Mouse (Mus musculus): ENCODE measurements around the gene Gm21209.
"Not testable (repeated sequence)": the region's sequence is repeated elsewhere in the genome, so short reads cannot be mapped to it uniquely, and the experiment has no call there.

The Gm21209 gene

DNA sequence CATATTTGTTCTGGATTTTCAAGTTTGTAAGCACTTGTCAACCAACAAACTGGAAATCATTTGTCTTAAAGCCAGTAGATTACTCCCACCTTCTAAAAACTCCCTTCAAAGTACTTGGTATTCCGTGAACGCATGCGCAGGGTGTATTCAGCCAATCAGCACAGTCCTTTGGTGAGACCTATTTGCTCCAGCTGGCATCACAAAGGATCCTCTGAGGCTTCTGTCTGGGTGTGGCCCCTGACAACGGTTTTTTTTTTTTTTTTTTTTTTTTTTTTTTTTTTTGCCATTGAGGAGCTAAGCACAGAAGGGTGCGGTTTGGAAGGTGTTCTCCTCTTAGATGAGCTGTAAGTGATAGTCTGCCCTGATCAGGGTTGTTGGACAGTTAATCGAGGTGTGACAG is at the start of gene Gm21209:
TSS of gene Gm21209 (plus strand) at position 301 of the 400 bp plus-strand sequence.
- DNase-seq (ENCODE audit: extremely low read depth, insufficient read length, low spot score) = not testable (repeated sequence)

All from 3134 (cell line).